Mouse (Mus musculus): Measurements from ENCODE around the gene Kirrel.
A peak's percentile ranks its signal among the peaks of the same experiment; 100 is the strongest.
"Not testable (repeated sequence)": the region's sequence is repeated elsewhere in the genome, so short reads cannot be mapped to it uniquely, and the experiment has no call there.

Gene Kirrel

DNA sequence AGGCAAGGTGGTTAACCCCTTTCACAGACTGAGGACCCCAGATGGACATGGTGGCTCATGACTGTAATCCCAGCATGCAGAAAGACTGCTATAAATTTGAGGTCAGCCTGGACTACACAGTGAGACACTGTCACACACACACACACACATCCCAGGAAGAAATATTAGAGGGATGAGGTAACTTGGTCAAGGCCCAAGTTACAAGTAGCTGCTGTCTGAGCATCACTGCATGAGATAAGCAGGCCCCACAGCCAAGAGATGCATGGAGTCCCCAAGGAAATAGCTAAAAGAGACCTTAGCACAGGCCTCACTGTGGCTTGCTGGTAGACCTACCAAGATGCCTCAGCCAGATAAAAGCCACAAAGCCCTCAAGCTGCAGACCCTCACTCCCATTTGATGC is 39.6 kb downstream of the Kirrel start:
- DNase-seq (ENCODE audit: low spot score in 2 of 2): no peak

DNA sequence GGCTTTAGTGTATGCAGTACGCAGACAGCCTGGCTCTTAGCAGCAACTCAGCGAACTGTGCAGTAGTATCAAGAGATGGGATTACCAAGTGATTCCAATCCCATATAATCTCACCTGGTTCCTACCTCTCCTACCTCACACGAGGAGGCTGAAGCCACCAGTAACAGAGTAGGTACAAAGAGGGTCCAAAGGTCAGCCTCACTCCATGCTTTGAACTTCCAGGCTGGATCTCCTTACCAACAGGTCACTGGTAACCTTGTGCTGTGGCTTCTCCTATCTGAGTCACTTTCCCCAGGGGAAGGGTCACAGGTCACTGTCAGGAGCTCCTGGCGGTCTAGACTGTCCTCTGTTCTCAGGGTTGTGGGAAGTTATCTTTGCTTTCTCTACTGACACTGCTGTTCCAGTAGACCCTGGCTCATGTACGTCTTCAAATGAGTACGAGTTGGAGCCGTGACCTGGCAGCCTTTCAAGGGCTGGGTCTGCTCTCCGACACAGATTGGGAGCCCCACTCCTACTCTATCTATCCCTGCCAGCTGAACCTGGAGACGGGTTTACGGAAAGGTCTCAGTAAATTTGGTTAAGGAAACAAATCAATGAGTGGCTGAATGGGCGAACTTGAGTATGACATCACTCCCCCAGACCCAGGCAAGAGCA is 42.7 kb downstream of the Kirrel start:
- DNase-seq (ENCODE audit: low spot score in 2 of 2): no peak

DNA sequence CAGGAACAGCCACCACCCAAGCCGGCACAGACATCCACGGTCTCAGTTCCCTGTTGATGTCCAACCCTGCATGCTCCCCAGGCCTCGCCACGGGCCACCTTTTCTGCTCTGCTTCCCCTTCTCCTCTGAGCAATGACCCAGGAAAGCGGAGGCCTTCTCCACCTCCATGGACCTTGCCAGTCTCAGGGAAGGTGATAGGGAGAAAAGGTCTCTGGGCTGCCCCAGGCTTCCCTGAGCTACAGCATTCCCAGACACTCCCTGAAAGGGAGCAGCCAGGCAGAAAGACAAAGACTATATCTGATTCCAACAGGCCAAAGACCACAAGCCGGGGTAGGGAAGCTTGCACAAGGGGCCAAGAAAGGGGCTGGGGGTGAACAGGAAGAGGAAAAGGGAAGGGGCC is 43.6 kb downstream of the Kirrel start:
- DNase-seq (ENCODE audit: low spot score in 2 of 2): no peak

DNA sequence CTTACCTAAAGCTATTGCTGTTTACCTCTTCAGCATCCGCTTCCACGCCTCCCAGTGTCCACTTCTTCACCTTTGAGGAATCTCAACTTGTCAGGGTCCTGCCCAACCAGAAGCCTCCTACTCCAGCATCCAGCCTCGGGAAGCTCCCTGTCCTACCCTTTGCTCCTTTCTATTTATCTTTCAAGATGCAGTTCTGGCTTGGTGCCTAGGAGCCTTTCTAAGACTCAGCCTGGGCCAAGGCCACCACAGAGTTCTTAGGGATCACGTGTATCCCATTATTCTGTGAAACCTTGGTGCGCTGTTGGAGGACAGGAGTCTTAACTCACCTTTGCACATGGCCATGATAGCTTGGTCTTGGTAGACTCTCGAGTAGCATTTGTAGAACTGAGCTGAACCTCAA is 50.8 kb downstream of the Kirrel start:
- DNase-seq (ENCODE audit: low spot score in 2 of 2): no peak

DNA sequence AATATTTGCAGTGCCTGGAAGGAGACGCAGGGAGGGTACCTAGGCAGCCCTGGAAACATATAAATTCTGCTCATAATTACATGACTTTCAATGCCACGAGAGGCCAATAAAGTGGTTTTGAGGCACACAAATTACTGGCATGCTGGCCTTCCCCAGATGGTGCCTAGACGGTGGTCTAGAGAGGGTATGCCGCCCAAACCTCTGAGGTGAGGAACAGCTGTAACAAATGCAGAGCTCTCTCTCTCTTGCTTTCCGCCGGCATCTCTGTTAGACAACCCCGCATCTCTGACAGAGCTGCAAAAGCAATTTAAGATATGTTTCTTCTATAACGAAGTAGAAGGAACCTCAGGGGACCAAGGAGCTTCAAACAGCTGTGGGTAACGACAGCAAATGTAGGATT is 56.3 kb downstream of the Kirrel start:
- DNase-seq (ENCODE audit: low spot score in 2 of 2): no peak

DNA sequence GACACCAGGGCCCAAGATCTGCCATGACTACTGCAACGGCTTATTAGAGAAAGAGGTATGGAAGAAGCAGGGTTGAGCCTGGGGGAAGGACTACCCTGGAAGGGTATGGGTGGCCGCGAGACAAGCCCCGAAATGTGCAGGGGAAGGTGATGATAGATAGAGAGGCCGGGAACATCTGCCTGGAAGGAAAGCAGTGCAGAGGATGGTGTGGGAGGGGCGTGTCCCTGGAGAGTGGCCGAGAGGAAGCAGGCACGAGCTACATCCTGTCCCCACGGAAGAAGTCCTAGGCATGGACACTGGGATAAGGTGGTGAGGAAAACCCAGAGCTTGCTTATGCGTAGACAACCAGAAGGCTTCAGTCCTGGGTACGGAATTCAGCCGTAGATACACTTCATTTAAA is 56.9 kb downstream of the Kirrel start:
- no peak for DNase-seq (ENCODE audit: low spot score in 2 of 2)

DNA sequence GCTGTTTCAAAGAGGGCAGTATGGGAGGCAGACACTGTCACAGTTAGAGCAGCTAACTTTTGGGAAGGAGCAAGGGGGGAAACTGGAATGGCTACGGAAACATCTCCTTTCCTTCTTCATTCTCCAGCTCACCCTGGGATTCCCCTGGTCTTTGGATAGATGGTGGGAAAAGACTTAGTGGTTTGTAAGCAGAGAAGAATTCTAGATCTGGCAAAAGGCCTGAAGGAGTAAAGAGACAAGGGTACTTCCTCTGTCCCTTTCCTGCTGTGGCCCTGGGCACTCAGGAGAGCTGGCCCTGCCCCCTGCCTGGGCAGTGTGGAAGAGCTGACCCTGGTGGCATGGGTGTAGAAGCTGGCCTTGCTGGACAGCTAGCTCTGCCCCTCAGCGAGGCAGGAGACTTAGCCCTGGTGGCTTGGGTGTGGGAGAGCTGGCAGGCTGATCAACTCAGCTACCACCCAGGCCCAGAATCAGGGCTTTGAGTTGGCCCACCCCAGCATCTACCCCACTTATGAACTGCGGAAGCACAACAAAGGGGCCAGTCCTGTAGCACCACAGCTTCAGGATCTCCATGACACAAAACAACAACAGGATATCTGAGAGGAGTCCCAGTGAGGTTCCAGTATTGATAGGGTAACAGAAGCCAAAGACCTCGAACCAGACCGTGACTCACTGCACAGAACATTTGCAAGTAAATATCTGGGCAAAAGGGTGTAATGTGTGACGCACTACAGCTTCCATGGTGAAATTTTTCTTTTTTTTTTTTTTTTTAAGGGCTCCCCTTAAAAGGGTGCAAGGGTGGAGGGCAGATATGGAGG is 58.6 kb downstream of the Kirrel start:
- DNase-seq (ENCODE audit: low spot score in 2 of 2): no peak

DNA sequence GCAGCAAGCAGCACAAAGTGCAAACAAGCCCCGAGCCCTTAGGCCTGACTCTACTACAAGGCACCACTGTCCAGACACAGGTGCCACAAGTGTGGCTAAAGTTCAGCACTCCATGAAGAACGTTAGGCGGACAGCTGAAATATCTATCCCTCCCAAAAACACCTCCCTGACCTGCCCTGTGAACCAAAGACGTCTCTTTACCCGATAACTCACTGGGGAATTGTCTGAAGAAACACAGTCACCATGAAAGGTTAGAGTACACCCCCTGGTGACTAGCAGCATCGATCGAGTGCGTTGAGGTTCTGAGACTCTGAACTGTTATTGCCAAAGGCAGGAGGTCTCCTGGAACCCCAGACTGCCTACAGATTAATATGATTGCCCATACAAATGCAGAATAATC is 59.3 kb downstream of the Kirrel start:
- DNase-seq (ENCODE audit: low spot score in 2 of 2): no peak

DNA sequence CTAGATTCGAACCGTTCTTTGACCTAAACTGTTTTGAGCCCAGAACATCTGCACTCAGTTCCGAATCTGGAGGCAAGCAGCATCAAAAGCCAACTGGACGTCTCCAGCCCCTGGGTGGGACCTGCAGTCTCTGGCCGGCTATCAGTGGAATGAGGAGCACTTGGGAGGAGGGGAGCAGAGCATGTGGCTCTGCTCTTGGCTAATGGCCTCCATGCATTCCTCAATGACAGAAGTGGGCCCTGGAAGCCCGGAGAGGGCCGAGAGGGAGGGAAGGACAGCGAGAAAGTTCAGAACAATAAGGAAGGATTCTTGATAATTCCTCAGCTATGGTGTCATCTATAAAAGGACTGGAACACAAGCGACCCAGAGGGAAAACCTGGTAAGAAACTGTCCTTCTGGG is 59.7 kb downstream of the Kirrel start:
- no peak for DNase-seq (ENCODE audit: low spot score in 2 of 2)

DNA sequence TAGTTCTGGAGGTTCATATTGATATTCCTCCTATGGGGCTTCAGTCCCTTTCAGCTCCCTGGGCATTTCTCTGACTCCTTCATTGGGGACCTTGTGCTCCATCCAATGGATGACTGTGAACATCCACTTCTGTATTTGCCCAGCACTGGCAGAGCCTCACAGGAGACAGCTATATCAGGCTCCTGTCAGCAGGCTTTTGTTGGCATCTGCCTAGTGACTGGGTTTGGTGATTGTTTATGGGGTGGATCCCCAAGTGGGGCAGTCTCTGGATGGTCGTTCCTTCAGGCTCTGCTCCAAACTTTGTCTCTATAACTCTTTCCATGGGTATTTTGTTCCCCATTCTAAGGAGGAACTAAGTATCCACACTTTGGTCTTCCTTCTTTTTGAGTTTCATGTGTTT is 60.7 kb downstream of the Kirrel start:
- DNase-seq (ENCODE audit: low spot score in 2 of 2): not testable (repeated sequence)

DNA sequence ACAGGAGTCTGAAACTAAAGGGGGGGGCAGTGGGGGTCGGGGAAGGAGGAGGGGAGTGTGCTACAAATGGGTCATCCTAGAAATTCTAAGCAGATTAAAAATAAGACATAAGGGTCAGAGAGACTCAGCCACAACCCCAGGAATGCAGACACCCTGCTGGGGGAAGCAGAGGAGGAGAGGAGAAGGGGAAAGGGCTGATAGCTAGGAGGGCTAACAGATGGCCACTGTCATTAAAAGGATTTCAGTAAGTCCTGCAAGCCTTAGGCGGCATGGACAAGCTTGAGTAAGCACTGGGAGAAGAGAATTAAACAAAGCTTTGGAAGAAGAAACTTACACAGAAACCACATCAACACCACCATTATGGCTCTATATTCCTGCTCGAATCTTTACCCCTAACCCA is 62.3 kb downstream of the Kirrel start:
- no peak for DNase-seq (ENCODE audit: low spot score in 2 of 2)

DNA sequence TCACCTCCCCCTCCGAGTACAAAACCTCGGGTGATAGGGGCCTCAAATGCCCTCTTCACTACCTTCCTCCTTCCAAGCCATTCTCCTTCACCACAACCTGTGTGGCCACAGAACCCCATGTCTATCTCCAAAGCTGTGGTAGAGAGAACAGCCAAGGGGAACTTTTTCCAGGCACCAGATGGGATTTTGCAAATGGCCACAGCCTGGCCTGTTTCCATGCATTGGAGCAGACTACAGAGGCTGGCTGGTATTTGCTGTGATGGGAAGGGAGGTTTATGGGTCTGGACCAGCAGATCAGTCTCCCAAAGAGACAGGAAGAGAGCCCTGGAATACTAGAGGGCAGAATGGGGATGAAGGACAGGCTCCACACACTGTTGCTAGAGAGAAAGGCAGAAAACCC is 69.7 kb downstream of the Kirrel start:
- DNase-seq (ENCODE audit: low spot score in 2 of 2): no peak

DNA sequence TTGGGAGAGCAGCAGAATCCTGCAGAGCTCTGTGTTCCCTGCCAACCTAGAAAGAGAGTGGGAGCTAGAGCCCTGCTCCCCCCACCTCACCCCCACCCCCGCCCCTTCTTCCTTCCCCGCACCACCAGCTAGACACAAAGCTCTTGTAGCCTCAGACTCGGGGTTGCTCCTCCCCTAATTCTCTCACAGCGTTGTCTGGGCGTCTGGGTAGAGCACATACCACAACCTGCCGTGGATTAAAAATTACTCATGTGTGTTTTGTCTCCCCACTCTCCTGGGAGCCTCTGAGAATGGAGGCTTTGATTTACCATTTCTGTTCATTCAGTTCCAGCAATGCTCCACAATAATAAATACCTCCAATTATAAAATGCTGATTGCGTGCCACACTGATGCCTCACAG is 72.2 kb downstream of the Kirrel start:
- no peak for DNase-seq (ENCODE audit: low spot score in 2 of 2)

DNA sequence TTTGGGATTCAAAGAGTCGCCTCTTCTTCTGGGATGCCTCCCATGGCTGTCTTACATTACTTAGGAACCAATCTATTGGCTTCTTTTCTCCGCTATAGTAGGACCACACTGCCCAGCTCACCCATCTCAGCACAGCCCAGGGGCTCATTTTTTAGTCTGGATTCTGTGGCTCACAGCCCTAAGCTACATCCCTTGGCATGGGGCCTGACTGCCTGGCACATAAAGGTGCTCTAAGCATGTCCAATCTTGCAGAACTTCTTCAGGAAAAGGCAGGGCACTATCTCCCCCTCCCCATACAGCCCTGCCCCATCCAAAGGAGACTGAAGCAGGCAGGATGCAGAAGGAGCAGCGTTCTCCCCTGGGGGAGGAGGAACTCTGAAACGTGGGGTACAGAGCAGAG is 73.6 kb downstream of the Kirrel start:
- DNase-seq (ENCODE audit: low spot score in 2 of 2): no peak

DNA sequence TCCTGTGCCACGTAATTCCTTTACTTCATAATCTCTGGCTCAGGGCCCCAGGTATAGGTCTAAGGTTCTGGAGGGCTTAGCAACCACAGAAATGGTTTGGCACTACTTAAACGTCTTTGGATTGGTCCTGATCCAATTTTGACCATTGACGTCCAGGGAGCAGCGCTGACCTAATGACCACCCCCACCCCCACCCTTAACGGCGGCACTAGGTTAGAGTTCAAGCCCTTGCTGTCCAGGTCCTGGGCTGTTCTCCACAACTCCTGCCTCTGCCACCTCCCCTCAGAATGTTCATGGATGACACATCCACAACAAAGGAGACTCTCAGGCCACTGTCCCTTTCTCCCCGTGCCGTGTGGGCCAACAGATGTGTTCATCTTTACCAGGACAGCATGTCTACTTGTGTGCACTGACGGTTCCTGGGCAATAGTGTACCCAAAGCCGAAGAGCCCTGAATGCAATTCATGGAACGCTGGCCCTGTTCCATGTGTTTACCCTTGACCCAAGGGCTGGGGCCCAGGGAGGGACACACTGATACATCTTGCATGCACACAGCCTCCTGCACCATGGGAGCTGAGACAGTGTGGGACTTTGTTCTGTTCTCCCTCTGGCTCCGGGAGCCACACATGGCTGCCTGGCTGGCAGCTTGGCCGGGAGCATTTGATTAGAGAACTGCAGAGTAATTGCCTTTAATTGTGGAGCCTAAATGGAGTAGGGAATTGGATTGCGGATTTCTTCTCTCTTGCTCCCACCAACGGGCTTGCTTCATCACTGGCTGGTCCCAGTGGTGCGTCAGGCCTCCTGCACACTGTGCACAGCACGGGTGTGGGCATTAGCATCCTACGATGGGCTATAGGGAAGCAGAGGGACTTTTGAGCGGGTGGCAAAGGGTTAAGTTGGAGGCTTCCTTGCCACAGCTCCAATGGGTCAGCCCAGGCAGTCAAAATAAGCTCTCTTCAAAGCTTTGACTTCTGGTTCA is 76.3 kb downstream of the Kirrel start:
- DNase-seq (ENCODE audit: low spot score in 2 of 2): no peak

DNA sequence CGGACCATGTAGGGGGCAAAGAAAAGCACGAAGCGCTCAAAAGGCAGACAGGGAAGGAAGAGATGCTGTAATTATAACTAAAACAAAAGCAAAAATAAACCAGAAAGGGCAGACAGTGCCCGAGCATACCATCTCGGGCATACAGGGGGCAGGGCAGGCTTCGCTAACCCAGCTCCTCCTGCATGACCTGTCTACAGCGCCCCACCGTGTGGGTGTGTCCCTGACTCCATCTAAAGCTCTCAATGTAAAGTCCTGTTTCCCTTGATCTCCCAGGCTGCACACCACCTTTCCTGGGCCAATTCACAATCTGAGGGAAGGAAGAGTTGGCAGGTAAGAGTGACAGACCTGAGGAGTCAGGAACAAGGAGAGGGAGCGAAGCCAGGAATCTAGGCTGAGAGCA is 77.3 kb downstream of the Kirrel start:
- DNase-seq (ENCODE audit: low spot score in 2 of 2): no peak

DNA sequence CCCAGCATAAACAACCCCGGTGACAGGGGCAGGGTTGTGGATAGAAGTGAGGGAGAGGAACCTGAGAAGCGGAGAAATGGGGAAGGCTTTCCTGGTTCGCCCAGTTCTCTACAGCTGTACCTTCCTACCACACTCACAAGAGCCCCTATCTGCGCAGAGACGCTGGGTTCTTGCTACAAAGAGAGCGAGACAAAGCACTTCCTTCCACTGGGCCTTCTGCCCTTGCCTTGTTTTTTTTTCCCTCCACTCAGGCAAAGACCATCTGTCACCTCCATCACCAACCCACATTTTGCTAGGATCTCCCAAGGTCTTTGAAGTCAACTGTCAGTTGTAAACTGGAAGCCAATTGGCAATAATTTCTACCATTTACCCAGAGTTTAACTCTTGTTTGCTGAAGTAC is 80.8 kb downstream of the Kirrel start:
- DNase-seq (ENCODE audit: low spot score in 2 of 2): no peak

DNA sequence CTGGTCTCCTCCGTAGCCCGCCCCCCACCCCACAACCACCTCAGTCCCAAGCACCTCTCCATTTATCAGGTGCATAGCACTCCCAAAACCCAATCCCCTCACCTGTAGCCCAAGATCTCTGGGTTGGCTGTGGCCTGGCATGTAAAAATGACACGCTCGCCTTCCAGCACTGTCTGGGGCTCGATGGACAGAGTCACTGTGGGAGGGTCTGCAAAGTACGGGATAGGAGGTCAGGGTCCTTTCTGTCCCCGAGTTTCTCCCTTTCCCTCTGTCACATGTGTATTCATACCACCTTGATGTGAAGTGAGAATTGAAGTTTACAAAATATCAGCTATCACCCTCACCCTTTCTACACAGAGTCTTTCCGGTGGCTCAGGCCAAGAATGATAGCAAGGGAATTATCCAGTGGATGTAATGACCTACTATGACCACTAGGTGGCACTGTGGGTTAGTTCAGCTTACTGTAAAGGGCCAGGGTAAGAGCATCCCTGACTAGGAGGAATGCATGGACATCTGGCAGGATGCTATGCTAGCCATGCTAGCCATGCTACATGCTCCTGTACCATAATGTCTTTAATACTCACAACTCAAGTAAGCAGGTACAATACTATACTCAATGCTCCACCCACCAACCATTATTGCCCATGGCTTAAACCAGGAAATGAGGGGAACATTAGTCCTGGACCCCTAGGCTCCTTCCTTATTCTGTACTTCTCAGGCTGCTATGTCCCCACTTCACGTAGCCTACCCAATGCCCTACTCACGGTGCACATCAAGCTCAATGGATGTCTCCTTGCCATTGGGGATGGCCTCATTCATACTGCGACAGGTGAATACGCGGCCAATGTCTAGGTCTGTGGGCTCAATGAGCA is 84.6 kb downstream of the Kirrel start:
- peak; percentile 25 to 44 for DNase-seq (ENCODE audit: low spot score in 2 of 2)

DNA sequence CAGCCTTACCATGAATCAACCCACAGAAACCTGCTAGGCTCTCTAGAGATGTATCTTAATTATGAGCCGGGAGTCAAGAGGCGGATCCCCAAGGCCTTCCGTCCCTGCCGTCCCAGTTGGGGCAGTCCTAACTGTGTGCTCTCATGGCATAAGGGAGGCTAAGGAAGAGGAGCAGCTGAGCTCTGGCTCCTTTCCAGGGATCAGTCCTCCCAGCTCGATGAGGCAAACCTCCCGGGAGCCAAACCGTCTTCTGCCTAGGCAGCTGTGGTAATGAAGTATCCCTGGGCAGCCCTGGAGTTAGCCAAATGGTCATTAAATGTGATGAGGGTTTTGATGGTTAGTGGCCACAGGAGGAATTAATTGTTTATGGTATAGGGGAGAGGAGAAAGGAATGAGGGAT is 87.4 kb downstream of the Kirrel start:
- DNase-seq (ENCODE audit: low spot score in 2 of 2): no peak

DNA sequence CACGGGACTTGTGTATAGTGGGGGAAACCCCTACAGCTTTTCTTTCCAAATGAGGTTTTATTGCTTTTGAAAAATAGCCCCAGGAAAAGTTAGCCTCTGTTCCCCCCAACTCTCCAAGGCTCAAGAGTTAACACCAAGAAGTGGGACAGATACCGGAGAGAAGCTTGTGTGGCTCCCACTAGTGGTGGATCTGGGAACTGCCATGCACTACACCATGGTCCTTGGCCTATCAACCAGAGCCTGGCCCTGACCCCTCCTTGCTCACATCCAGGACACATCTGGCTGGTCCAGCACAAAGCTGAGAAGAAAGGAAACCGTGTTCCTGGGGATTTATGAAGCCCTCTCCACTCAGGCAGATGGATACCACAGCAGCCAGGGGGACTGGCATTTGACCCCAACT is 92.3 kb downstream of the Kirrel start:
- DNase-seq (ENCODE audit: low spot score in 2 of 2): no peak

DNA sequence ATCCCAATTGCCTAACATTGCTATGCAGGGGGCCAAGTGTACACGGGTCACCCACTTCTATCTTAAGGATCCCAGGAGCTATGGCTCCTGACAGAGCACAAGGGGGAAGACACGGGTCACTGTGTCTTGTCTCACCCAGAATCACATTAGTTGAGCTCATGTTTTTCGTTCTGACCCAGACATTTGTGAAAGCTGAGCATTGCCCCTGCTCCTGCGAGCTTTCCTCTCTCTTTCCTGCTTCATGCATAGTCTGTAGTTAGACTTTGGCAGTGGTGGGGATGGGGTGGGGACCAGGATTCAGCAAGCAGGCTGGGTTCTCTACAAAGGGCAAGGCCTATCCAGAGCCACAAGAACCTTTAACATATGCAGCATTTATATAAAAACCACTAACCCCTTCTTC is 94.8 kb downstream of the Kirrel start:
- DNase-seq (ENCODE audit: low spot score in 2 of 2): no peak
